Mouse (Mus musculus): ENCODE data around the gene Pthlh.

Pthlh gene

DNA sequence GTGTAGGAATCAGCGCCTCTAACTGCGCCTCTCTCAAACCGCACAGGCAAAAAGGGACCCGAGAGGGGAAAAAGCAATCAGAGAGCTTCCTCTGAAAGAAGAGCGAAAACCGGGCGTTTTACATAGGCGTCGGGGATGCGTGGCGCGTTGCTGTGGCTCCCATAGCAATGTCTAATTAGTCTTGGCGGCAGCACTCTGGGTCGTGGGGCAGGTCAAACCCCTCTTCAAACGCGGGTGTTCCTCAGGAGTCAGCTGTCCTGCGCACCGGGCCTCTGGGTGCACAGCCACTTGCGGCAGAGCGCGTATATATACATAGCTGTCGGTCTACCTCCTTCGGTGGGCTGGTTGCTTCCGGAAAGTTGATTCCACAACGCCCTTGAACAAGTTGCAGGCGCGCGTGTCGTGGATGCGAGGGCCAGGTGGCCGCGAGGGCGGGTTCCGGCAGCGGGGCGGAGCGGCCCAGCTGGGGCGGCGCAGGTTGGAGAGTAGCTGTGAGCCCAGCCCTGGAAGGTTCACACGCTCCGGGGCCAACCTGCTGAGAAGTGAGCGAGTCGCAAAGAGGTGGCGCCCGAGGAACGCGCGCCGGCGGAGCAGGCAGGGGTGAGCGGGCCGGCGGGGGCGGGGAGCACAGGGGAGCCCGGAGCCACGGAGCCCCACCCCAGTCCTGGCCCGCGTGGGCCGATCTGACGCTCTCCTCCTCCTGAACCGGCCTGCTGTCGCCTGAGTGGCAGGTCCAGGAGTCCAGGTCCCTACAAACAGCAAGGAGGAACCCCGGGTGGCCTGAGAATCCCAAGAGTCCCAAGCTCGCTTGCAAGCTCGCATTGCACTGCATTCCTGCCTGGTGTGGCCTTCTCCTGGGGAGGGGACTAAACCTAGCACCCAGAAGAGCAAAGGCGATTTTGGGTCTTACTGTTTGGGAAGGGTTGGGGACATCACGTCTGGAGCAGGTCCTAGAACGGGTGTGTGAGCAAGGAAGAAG is at the start of gene Pthlh:
Gene Pthlh (minus strand): TSS at position 597 of the 979 bp plus-strand sequence.
- DNase-seq = peak; percentile 35 to 62

DNA sequence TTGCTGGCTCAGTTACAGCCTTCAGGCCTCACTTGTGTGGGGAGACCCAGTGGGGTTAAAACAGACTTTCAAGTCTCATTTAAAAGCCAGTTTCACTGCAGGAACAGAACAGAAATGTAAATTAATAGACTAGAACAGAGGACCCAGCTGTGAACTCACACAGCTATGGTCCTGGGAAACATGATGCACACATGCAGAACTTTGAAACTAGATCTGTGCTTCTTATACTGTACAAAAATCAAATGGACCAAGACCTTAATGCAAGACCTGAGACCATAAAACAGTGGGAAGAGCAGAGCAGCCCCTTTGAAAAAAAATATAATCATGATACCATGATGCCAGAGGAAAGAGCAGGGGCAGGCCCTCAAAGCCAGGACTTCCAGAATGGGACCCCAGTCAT is 49.3 kb upstream of the Pthlh start:
- DNase-seq = no peak

DNA sequence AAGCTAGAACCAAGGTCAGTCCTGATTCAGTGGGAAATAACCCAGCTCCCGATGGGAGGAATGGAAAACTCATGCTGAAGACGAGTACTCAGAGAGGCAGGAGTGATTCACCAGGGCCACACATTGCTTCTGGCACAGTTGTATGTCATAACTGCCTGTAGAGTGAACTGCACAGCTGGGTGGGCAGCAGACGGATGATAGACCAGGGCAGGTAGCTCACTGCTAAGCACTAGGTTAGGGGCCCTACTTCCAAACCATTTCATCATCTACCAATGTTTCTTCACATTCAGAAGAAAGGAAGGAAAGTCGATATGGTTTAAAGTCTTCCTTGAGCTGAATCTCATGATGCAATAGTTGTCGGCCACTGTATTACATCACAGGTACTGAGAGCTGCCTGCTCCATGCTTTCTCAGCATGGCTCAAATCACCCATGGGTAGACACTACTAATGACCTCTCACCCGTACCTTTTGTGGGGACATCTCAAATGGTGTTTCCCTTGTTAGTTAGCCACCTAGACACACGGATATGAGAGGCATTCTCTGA is 46.5 kb upstream of the Pthlh start:
- no peak for DNase-seq

DNA sequence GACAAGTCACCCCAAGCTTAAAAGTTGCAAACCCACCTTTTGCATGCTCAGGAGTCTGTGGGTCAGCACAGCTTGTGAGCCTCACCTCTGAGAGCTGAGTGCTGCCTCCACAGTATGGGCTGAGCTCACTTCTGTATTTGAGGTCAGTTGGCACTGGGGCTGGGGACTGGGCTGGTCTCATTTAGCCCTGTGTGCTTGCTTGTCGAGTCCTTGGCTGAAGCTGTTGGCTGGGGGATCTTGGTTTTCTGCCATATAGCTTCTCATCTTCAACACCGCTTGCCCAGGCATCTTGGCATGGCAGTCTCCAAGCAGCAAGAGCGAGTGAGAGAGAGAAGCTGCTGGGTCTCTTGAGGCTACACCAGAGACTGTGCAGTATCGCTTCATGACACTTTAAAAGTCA is 46.1 kb upstream of the Pthlh start:
- DNase-seq = no peak

DNA sequence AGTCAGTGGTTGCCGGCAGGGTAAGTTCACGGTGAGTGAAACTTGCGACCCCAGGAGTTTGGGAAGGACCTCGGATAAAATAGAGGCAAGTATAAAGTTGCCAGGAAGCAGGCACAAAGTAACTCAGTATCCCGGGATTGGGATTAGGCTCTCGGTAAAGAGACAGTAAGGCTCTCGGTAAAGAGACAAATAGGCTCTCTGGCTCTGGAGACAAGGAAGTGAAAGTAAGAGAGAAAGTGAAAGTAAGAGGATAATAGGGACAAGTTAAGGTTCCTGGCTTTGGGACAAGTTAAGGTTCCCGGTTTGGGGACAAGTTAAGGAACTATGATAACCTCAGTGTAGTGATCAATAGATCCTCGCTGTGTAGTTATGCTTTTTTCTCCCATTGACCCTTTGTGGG is 40.3 kb upstream of the Pthlh start:
- peak; percentile 4 to 8 for DNase-seq

DNA sequence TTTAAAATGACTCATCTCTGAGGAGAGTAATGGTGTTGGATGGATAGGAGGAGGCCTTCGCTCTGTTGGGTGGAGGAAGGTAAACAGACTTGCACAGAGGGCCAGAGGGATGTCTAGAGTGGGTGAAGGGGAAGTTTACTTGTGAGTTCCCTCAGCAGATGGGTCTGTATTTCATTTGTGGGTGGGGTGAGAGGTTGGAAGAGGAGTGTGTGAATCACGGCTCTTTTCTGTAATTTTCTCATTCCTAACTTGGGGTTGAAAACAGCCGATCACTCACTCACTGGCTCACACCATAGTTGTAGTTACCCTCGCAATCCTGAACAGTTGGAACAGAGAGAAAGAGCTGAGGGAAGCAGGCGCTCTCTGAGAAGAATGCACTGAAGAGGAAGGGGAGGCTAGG is 35.6 kb upstream of the Pthlh start:
- no peak for DNase-seq

DNA sequence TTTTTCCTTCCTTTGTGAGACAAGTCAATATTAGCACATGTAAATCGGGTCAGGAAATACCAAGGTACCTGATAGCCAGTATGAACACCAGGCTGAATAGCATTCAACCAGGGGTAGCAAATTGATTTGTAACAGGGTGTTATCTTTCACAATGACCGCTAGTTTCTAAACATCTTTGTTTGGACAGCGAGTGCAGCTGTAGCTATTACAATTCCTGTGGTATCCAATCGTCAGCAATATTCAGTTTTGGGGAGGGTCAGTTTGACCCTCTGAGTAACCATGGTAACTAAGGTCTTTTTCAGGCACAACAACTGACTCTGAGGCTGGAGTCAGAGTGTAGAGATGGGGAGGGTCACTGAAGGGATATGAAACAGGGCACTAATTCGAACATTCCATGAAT is 15.3 kb upstream of the Pthlh start:
- DNase-seq = no peak

DNA sequence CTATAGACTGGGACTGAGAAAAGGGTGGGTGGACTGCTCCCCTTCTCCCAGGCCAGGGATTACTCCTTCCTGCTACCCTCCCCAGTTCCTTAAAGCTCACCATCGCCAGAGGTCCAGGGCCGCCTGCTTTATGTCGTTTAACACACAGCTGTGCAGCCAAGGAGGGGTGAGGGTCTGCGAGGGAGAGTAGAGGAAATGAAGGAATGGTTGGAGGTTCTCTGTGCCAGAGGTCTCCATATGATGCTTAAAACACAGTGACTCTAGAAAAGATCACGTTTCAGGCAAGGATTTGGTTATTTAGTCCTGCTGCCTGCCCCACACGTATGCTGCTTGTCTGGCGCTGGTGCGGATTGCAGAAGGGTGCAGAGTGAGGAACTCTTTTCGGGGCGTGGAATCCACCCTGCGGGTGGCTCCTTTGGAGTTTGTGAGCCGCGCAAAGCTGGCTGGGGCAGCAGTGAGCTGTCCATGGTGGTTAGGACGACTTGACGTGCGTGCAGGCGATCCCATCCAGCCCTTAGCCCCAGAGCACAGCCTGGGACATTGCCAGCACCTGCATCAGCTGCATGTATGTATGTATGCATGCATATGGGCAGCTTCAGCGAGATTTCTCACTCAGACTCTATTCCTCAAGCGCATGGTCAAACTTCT is 4.3 kb upstream of the Pthlh start:
- DNase-seq = no peak

DNA sequence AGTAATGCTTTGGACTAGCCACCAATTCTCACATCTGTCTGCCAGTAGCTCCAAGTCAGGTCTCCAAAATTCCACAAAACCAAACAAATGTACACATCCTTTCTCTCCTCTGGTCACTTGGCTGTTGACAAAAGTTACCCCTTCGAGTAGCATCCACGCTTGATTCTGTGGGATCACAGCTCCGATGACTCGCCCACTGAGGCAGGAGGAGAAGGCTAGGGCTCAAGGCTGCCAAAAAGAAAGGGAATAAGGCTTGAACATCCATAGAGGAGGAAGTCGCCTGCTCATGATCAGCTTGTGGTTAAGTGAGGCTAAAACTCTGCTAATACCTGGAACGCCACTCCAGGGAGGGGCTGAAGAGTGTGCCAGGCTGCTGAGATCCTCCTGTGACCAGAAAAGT is 2.5 kb upstream of the Pthlh start:
- no peak for DNase-seq

DNA sequence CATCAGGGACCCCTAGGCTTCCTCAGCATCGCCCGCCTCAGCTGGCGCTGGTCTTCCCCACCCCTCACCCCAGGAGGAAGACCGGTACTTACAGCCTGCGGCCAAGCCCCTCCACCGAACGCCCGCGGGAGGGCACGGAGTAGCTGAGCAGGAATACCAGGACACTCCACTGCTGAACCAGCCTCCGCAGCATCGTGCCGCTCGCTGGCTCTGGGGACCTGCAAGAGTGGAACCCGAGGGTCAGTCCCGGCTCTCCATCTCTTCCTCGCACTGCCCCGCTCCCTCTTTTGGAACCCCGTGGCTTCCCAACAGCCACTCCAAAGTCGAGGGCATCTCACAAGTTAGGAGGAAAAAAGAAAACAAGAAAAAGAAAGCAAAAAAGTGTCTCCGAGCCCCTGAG is 805 bp downstream of the Pthlh start:
- DNase-seq = no peak

DNA sequence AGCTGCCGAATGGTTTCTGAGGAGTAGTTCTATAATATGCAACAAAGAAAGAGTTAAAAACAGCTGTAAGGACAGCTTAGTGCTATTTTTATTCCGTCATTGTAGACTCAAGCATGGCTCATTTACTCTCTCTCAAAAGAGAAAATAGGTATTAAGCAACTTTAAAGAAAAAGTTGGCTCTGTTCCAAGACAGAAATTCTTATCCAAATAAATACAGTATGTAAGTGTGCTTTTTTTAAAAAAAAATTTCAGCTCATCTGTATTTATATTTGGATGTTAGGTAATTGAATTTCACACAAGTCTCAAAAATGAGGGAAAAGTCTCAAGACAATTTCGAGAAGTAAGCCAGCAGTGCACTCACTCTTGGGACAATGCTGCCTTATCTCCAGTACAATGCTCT is 2.4 kb downstream of the Pthlh start:
- DNase-seq = no peak

DNA sequence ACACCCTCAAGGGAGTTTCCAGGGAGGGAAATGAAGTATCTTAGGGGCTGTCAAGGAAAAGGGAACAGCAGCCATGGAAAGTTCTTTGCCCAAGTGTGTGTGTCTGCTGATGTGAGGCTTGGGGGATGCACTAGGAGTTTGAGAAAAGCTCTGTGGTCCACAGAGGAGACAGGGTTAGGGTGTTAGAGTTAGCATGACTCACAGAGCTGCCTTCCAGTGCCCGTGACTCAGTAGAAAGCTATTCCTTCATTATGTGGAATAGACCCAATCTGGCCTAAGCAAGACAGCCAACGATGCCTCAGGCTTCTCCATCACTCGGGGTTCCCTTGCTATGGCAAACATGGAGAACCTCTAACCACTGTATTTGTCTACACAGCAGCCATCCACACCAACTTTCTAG is 3.2 kb downstream of the Pthlh start:
- DNase-seq = no peak

DNA sequence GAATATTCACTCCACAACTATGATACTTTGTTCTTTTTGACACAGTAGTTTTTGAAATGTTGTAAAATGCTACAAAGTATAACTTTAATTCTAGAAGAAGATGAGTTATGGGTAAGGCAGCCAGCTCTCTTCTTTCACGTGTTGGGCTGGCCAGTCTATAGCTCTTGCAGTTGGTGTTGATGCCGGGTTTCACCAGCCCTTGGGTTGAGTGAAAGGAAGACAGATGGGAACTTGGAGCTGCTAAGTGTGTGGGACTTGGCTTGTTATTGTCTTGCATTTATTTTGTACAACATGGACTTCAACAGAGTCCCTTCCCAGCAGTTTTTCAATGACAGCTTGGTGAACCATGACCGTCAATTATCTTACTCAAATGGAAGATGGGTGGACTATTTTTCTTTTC is 16.2 kb downstream of the Pthlh start:
- DNase-seq = no peak

DNA sequence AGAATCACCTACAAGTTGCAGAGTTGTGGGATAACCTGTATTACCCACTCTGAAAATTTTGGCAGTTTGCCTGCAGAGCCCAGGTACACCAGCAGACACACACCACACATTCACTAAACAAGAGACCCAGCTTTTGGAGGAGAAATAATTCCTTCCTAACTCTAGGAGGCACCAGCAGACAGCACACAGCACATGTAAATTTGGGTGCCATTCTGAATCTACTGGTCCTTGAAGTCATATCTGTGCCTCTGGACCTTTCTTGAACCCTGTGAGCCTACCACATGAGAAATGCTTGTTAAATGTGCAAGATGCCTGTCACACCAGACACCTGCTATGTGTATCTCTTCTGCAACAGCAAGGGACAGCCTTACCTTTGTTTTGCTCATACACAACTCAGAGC is 19.7 kb downstream of the Pthlh start:
- DNase-seq = no peak

DNA sequence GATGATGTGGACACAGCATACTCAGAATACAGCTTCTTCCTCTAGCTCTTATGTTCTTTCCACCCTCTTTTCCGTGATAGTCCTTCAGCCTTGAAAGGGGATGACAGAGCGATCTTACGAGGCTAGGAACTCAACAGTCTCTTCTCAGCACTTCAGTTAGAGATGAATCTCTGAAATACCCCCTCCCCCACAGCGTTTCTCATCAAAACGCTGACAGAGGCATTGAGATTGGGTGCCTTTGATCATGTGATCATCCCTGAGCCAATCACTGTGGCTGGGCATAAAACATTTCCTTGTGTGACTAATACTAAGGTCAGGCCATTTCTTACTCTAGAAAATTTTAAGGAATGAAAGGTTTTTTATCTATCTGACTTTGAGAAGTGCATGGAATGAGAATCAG is 20.3 kb downstream of the Pthlh start:
- no peak for DNase-seq

DNA sequence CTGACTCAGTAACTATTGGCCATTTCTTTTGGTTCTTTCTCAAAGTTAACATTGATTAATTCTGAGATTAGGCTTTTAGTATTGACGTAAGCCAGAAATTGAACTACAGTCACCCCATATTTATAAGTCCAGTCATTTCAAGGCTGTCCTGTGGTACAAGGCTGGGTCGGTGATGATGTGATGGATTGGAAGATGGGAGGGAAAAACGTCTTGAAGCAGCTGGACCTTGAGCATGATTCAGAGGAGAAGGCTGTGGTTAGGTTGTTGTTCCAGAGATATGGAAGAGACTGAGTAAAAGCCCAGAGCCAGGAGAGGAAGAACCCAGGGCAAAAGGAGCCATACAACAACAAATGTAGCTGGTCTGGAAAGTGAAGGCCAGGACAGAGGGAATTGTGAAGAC is 22.4 kb downstream of the Pthlh start:
- no peak for DNase-seq

DNA sequence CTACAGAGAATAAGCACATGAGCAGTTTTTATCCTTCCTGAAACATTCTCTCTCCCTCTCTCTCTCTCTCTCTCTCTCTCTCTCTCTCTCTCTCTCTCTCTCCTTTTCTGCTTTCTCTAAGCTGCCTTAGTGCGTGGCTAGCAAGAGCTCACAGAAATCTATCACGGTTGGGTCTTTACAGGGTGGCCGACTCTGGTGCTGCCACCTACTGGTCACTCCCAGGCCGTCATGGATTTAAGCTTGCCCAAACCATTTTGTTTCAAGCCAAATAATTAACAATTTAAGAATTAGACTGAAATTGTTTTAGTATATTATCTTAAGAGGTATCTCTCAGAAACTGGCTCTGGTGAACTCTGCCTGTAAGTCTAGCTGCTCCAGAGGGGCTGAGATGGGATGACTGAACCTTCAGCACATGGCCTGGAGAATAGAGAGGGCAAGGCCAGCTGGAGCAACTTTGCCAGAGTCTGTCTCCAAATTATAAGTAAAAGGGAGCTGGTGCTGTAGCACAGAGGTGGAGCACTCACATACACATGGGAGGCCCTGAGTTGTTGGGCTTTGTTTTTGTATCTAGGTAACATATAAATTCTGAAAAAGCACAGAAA is 23.7 kb downstream of the Pthlh start:
- DNase-seq = peak; percentile 17 to 60

DNA sequence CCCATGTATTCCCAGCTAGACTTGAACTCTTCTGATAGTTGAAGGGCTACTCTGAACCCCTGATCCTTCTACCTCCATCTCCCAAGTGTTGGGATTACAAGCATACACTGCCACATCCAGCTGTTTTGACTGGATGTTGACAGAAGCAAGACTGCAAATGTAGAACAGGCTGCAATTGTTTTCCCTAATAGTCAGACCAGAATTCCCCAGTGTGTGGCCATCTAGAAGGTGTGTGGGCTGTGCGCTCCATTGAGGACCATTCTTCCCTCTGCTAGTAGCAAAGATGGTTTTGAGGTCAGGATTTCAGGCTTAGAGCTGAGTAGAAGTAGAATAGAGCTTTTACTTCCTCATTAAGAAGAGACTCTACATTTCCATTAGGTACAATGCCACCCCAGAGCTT is 37.3 kb downstream of the Pthlh start:
- no peak for DNase-seq

DNA sequence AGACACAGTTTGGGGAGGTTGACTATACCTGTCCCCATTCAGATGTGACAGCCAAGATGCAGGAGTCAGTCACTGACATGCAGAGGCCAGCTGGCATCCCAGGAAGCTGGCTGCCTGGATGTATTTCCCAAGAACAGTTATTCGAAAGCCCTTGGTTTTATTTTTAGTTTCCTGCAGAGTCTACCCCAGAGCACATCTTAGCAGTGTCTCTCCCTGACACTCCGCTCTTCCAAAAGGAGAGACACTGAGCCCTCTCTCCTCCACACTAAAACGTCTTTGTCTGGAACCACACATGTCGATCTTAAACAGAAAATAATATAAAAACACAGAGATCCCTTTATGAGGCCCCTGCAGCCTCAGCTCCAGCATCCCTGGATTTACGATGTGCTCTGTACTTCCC is 44.9 kb downstream of the Pthlh start:
- no peak for DNase-seq

DNA sequence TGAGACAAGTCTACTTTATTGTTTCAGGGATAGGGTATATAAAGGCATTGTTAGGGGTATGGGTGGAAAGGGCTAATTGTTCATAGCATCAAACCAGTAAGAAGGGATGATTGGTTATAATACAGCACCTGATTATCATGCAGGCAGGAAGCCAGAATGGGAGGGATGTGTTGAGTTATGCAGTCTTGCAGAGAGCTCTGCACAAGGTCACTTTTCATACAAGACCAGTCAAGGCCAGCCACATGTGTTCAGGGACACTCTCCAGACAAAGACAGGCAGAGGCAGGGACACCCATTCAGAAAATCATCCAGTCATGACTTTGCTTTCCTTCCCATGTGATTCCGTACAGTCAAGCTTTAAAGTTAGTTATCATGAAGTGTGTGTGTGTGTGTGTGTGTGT is 47.8 kb downstream of the Pthlh start:
- no peak for DNase-seq

DNA sequence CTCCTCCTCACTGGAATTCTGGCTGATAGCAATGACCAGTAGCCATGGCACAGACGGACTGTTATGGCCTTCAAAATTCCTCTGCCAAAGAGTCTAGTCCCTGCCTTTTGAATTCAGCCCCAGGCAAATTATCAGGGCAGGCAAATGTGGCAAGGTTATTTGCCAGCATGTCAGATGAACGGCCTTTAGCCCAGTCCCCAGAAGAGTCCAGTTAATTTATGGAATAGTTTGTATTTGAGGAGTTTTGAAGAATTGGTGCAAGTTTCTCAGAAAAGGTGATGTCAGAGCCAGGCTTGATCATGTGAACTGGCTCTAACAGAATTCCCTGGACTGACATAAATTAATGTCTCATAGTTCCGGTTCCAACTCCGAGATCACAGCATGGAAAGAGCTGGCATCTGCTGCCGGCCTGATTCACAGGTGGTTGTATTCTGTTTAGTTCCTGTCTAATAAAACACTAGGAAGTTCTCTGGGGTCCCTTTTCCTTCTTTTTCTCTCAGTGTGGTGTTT is 56.1 kb downstream of the Pthlh start:
- no peak for DNase-seq
